Mouse (Mus musculus): ENCODE data around the gene Chmp2a. TPM values are rescaled to one million over a fixed set of nuclear protein-coding genes. Genes with fewer than 3 reads are reported as not detected.

The Chmp2a gene
- total and polyA plus RNA-seq, 3 experiments, result 100 to 180 TPM; not detected in 1

GRCm38 (mm10) chr7:13043445-13044253 is 9.0 kb upstream of the Chmp2a start:
- no peak for DNase-seq (ENCODE audit: low read depth, low spot score)
- H3K9ac ChIP-seq (ENCODE audit: control insufficient read depth, low read depth, low read length, poor library complexity, severe bottlenecking), result no peak overlapping the region
- H3K79me2 ChIP-seq (ENCODE audit: control insufficient read depth, insufficient read depth, low read length, poor library complexity), result no peaks in the 10 kb centered on the region; the same call in 1 of the 2 replicates
- no peak overlapping the region for H3K27ac ChIP-seq (ENCODE audit: control insufficient read depth, low read depth, low read length)
- no peaks in the 10 kb centered on the region for H3K9me3 ChIP-seq (replicated peaks; ENCODE audit: insufficient read depth, low read length)
- no peak for TF ChIP-seq ZKSCAN1 (IDR thresholded peaks at IDR 0.05; ENCODE audit: low read depth, low read length)
- TF ChIP-seq ZC3H11A (IDR thresholded peaks at IDR 0.05; ENCODE audit: low read depth, low read length), result no peak
- TF ChIP-seq CHD2 (IDR thresholded peaks at IDR 0.05; ENCODE audit: low read length), result no peak
- no peak for TF ChIP-seq NRF1 (IDR thresholded peaks at IDR 0.05; ENCODE audit: insufficient read depth, low read depth, low read length, poor library complexity, severe bottlenecking)
- TF ChIP-seq ZMIZ1 (IDR thresholded peaks at IDR 0.05; ENCODE audit: low read depth, low read length), result no peak
- no peak for TF ChIP-seq POLR2A (IDR thresholded peaks at IDR 0.05; ENCODE audit: control insufficient read depth in 1 of 2, insufficient read depth in 1 of 2, low read depth in 1 of 2, low read length in 2 of 2, poor library complexity in 1 of 2)
- H3K4me3 ChIP-seq (ENCODE audit: control insufficient read depth in 1 of 2, insufficient read depth in 1 of 2, low read depth in 2 of 2, low read length in 2 of 2), result no peak overlapping the region
- H3K27me3 ChIP-seq (ENCODE audit: control insufficient read depth in 1 of 2, insufficient read depth in 2 of 2, low read length in 2 of 2), result no peaks in the 10 kb centered on the region
- peaks cover 0 to 7% of the 10 kb centered on the region in 2 experiments; a peak in 2 of 4 replicates for H3K36me3 ChIP-seq (ENCODE audit: control insufficient read depth in 1 of 2, insufficient read depth in 2 of 2, low read length in 2 of 2)
- H3K4me1 ChIP-seq (ENCODE audit: control insufficient read depth in 1 of 2, insufficient read depth in 2 of 2, low read length in 2 of 2), result peaks cover 5 to 11% of the 10 kb centered on the region in 2 experiments; a peak in 3 of 4 replicates

GRCm38 (mm10) chr7:13043120-13043444 is 8.5 kb upstream of the Chmp2a start:
- no peaks in the 10 kb centered on the region for H3K9me3 ChIP-seq (replicated peaks; ENCODE audit: insufficient read depth, low read length)
- TF ChIP-seq POLR2AphosphoS2 (IDR thresholded peaks at IDR 0.05; ENCODE audit: low read length) (no peak), USF2 (IDR thresholded peaks at IDR 0.05; ENCODE audit: borderline replicate concordance in 1 of 2, insufficient read depth in 1 of 2, low read depth in 1 of 2, low read length in 2 of 2) (no peak), NELFE (IDR thresholded peaks at IDR 0.05; ENCODE audit: low read depth, low read length) (no peak), JUND (IDR thresholded peaks at IDR 0.05; ENCODE audit: low read depth, low read length) (no peak), MAX (IDR thresholded peaks at IDR 0.05; ENCODE audit: low read length) (no peak), CHD1 (IDR thresholded peaks at IDR 0.05; ENCODE audit: low read depth, low read length) (no peak), GABPA (IDR thresholded peaks at IDR 0.05; ENCODE audit: low read depth, low read length) (no peak), MAZ (IDR thresholded peaks at IDR 0.05; ENCODE audit: low read depth, low read length) (no peak), CTCF (IDR thresholded peaks at IDR 0.05 in 2 of 3, conservative IDR thresholded peaks at IDR 0.05 in 1 of 3; ENCODE audit: control insufficient read depth in 1 of 3, insufficient read depth in 1 of 3, low read depth in 2 of 3, low read length in 3 of 3, poor library complexity in 1 of 3, severe bottlenecking in 1 of 3) (no peak), TBP (IDR thresholded peaks at IDR 0.05; ENCODE audit: low read depth, low read length) (no peak), MEF2A (IDR thresholded peaks at IDR 0.05; ENCODE audit: extremely low read depth, insufficient replicate concordance, low read depth, low read length, poor library complexity, severe bottlenecking) (no peak), POLR2AphosphoS5 (IDR thresholded peaks at IDR 0.05; ENCODE audit: borderline replicate concordance, low read depth, low read length) (no peak), TAL1 (IDR thresholded peaks at IDR 0.05; ENCODE audit: low read length) (no peak), ZNF384 (IDR thresholded peaks at IDR 0.05; ENCODE audit: low read depth, low read length) (no peak), MAFK (IDR thresholded peaks at IDR 0.05; ENCODE audit: borderline replicate concordance, low read depth, low read length) (no peak)
- DNase-seq (ENCODE audit: low read depth, low spot score), result no peak
- H3K27ac ChIP-seq (ENCODE audit: control insufficient read depth, low read depth, low read length), result no peak overlapping the region
- no peaks in the 10 kb centered on the region for H3K27me3 ChIP-seq (ENCODE audit: control insufficient read depth in 1 of 2, insufficient read depth in 2 of 2, low read length in 2 of 2)
- no peak overlapping the region for H3K9ac ChIP-seq (ENCODE audit: control insufficient read depth, low read depth, low read length, poor library complexity, severe bottlenecking)
- no peak overlapping the region for H3K4me3 ChIP-seq (ENCODE audit: control insufficient read depth in 1 of 2, insufficient read depth in 1 of 2, low read depth in 2 of 2, low read length in 2 of 2)
- H3K4me1 ChIP-seq (ENCODE audit: control insufficient read depth in 1 of 2, insufficient read depth in 2 of 2, low read length in 2 of 2), result peaks cover 5 to 11% of the 10 kb centered on the region in 2 experiments; a peak in 3 of 4 replicates
- H3K36me3 ChIP-seq (ENCODE audit: control insufficient read depth in 1 of 2, insufficient read depth in 2 of 2, low read length in 2 of 2), result peaks cover 0 to 7% of the 10 kb centered on the region in 2 experiments; a peak in 2 of 4 replicates
- peaks cover 3% of the 10 kb centered on the region; the same call in 1 of the 2 replicates for H3K79me2 ChIP-seq (ENCODE audit: control insufficient read depth, insufficient read depth, low read length, poor library complexity)

Data from MEL (cell line).